Mouse (Mus musculus): ENCODE measurements at regions not wholly inside any gene's neighbourhood (a gene's known extent, or its start where the extent isn't known, plus 50 kb on each side); places are given as distances from the start of the nearest gene placed in this dataset.

- CTCF ChIA-PET, result no interaction called here
- POLR2A ChIA-PET, result interaction anchor here in 1 of 4 experiments (0.6 to 0.8 kb wide), 2 partner anchors 13 to 312 kb away, joined by 3 to 7 read pairs; no protein-coding TSS in a partner anchor
Measured at GRCm38 (mm10) chr6:51693984-51694383, 170.3 kb downstream of the Snx10 start.

GRCm38 (mm10) chr6:51696396-51696795 is 172.7 kb downstream of the Snx10 start:
- ChIA-PET CTCF (no interaction called here), POLR2A (interaction anchor here in 1 of 4 experiments (0.8 to 1.4 kb wide), 3 partner anchors 9 to 77 kb away, joined by 3 to 4 read pairs (median 3); no protein-coding TSS in a partner anchor)

GRCm38 (mm10) chr6:51697754-51698153 is 174.1 kb downstream of the Snx10 start:
- ChIA-PET POLR2A (interaction anchor here in 1 of 4 experiments (1.1 to 1.4 kb wide), 2 partner anchors 8 to 9 kb away, joined by 3 to 4 read pairs; no protein-coding TSS in a partner anchor), CTCF (no interaction called here)

- POLR2A ChIA-PET, result no interaction called here
- CTCF ChIA-PET, result no interaction called here
Measured at GRCm38 (mm10) chr6:51698244-51698643, 174.5 kb downstream of the Snx10 start.

GRCm38 (mm10) chr6:51701253-51702020 is 177.7 kb downstream of the Snx10 start:
- ChIA-PET CTCF (interaction anchor here in 1 of 4 experiments (1.3 kb wide), 1 partner anchor 22 kb away, joined by 3 read pairs; no protein-coding TSS in a partner anchor), POLR2A (interaction anchor here in 2 of 4 experiments (0.5 to 1.3 kb wide), 2 partner anchors 10 to 13 kb away, joined by 3 to 4 read pairs; no protein-coding TSS in a partner anchor)

- CTCF ChIA-PET, result no interaction called here
- POLR2A ChIA-PET, result no interaction called here
Measured at GRCm38 (mm10) chr6:51702456-51703171, 178.9 kb downstream of the Snx10 start.

GRCm38 (mm10) chr6:51708011-51708410 is 184.3 kb downstream of the Snx10 start:
- CTCF ChIA-PET, result interaction anchor here in 1 of 4 experiments (0.6 kb wide), 1 partner anchor 100 kb away, joined by 3 read pairs; no protein-coding TSS in a partner anchor
- POLR2A ChIA-PET, result interaction anchor here in 2 of 4 experiments (0.7 to 1.4 kb wide), 5 partner anchors 9 to 25 kb away, joined by 3 to 4 read pairs (median 3); no protein-coding TSS in a partner anchor

- CTCF ChIA-PET, result interaction anchor here in 1 of 4 experiments (0.6 kb wide), 1 partner anchor 101 kb away, joined by 3 read pairs; no protein-coding TSS in a partner anchor
- POLR2A ChIA-PET, result interaction anchor here in 2 of 4 experiments (0.7 to 1.4 kb wide), 6 partner anchors 9 to 32 kb away, joined by 3 to 4 read pairs (median 3); no protein-coding TSS in a partner anchor
Measured at GRCm38 (mm10) chr6:51708668-51709339, 185.1 kb downstream of the Snx10 start.

- CTCF ChIA-PET, result no interaction called here
- POLR2A ChIA-PET, result interaction anchor here in 1 of 4 experiments (0.8 to 1.0 kb wide), 2 partner anchors 26 to 32 kb away, joined by 3 read pairs; no protein-coding TSS in a partner anchor
Measured at GRCm38 (mm10) chr6:51709340-51710067, 185.8 kb downstream of the Snx10 start.

- ChIA-PET CTCF (no interaction called here), POLR2A (interaction anchor here in 1 of 4 experiments (0.6 to 1.0 kb wide), 2 partner anchors 10 to 441 kb away, joined by 3 to 5 read pairs; no protein-coding TSS in a partner anchor)
Measured at GRCm38 (mm10) chr6:51710153-51710552, 186.5 kb downstream of the Snx10 start.

- ChIA-PET CTCF (interaction anchor here in 3 of 4 experiments (0.6 to 1.7 kb wide), 6 partner anchors 12 to 109 kb away, joined by 3 to 6 read pairs (median 4); no protein-coding TSS in a partner anchor), POLR2A (interaction anchor here in 1 of 4 experiments (0.6 to 1.5 kb wide), 5 partner anchors 9 to 62 kb away, joined by 3 to 6 read pairs (median 3); no protein-coding TSS in a partner anchor)
Measured at GRCm38 (mm10) chr6:51710926-51711615, 187.4 kb downstream of the Snx10 start.

- CTCF ChIA-PET, result interaction anchor here in 3 of 4 experiments (0.5 to 1.7 kb wide), 7 partner anchors 11 to 110 kb away, joined by 3 to 6 read pairs (median 4); no protein-coding TSS in a partner anchor
- POLR2A ChIA-PET, result interaction anchor here in 1 of 4 experiments (0.6 to 1.5 kb wide), 4 partner anchors 11 to 61 kb away, joined by 3 to 6 read pairs (median 4); no protein-coding TSS in a partner anchor
Measured at GRCm38 (mm10) chr6:51711616-51711970, 187.9 kb downstream of the Snx10 start.

GRCm38 (mm10) chr6:51715158-51715840 is 191.6 kb downstream of the Snx10 start:
- ChIA-PET POLR2A (interaction anchor here in 1 of 4 experiments (0.6 kb wide), 1 partner anchor 15 kb away, joined by 3 read pairs; no protein-coding TSS in a partner anchor), CTCF (interaction anchor here in 1 of 4 experiments (0.6 kb wide), 1 partner anchor 906 kb away, joined by 4 read pairs; no protein-coding TSS in a partner anchor)

- ChIA-PET CTCF (interaction anchor here in 3 of 4 experiments (0.5 to 0.6 kb wide), 4 partner anchors 34 to 334 kb away, joined by 3 to 10 read pairs (median 3); no protein-coding TSS in a partner anchor), POLR2A (interaction anchor here in 1 of 4 experiments (1.1 to 1.5 kb wide), 4 partner anchors 9 to 119 kb away, joined by 3 to 4 read pairs (median 3); no protein-coding TSS in a partner anchor)
Measured at GRCm38 (mm10) chr6:51717386-51717785, 193.7 kb downstream of the Snx10 start.

GRCm38 (mm10) chr6:51720705-51721104 is 197.0 kb downstream of the Snx10 start:
- CTCF ChIA-PET, result interaction anchor here in 1 of 4 experiments (0.5 kb wide), 1 partner anchor 360 kb away, joined by 3 read pairs; no protein-coding TSS in a partner anchor
- POLR2A ChIA-PET, result interaction anchor here in 2 of 4 experiments (0.6 to 1.3 kb wide), 3 partner anchors 10 to 318 kb away, joined by 3 read pairs; no protein-coding TSS in a partner anchor

GRCm38 (mm10) chr6:51723053-51723452 is 199.4 kb downstream of the Snx10 start:
- POLR2A ChIA-PET, result interaction anchor here in 2 of 4 experiments (0.5 to 1.0 kb wide), 3 partner anchors 9 to 27 kb away, joined by 3 to 6 read pairs (median 4); no protein-coding TSS in a partner anchor
- CTCF ChIA-PET, result interaction anchor here in 3 of 4 experiments (0.6 to 1.2 kb wide), 10 partner anchors 9 to 393 kb away, joined by 3 to 4 read pairs (median 3); no protein-coding TSS in a partner anchor

Measured in embryonic stem cell, embryonic (primary cell).